Mouse (Mus musculus) lung, postnatal 4 days (tissue): ENCODE results near the gene Cracr2b.
"Not testable (repeated sequence)": the region's sequence is repeated elsewhere in the genome, so short reads cannot be mapped to it uniquely, and the experiment has no call there.

ENCODE experiments used
- DNase-seq, 2 experiments: peaks; one replicate each; pipeline ENCODE4 v3.0.0; 2021

Gene Cracr2b

DNA sequence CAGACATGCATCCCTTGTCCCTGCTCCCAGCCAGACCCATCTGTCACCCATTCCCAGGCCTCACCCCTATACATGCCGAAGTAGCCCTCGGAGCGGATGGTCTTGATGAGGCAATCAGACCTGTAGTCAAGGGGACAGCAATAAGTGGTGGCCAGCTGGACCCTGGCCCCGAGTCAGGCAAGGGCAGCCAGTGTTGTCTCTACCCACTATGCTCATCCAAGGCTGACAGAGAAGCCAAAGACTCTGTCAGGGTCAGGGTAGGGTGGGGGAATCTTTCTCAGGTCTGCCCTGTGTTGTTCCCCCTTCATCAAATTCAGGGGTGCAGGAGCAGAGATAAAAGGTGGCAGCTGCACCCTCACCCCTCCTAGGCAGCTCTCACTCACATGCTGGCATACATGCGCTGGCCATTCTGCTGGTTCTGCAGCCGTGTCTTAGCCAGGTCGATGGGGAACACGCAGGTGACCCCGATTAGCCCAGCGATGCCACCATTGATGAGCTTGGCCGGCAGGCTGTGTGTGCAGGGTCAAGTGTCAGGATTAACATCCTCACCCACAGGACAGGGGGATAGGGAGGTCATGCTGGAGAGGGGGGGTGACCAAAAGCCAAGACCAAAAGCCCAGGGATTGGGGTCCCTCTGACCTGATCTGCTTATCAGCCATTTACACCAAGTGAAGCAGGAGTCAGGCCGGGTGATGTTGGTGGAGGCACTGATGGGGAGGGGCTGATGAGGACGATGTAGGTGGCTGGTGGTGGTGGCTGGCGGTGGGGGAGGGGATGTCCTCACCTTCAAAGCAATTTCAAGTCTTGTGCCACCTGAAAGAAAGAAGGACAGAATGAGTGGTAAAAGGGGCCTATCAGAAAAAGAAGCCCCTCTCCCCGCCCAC, 27.1 kb upstream of the Cracr2b start:
- DNase-seq = no peak

DNA sequence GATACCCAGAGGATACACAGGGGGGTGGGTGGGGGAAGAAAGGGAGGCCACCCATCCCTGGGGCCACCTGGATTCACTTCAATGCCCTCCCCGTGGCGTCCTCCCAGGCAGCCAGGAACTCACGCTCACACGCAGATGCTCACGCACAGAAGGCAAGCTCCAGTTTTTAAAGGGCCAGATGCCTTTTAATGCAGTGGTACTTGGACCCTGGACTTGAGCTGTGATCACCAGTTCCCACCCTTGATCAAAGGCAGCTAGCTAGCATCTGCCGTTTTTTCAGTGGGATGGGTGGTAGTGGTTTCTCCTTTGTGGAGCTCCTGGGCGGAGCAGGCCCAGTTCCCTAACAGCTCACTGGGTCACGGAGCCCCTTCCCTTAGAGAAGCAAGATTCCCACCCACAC, 26.4 kb upstream of the Cracr2b start:
- no peak for DNase-seq

DNA sequence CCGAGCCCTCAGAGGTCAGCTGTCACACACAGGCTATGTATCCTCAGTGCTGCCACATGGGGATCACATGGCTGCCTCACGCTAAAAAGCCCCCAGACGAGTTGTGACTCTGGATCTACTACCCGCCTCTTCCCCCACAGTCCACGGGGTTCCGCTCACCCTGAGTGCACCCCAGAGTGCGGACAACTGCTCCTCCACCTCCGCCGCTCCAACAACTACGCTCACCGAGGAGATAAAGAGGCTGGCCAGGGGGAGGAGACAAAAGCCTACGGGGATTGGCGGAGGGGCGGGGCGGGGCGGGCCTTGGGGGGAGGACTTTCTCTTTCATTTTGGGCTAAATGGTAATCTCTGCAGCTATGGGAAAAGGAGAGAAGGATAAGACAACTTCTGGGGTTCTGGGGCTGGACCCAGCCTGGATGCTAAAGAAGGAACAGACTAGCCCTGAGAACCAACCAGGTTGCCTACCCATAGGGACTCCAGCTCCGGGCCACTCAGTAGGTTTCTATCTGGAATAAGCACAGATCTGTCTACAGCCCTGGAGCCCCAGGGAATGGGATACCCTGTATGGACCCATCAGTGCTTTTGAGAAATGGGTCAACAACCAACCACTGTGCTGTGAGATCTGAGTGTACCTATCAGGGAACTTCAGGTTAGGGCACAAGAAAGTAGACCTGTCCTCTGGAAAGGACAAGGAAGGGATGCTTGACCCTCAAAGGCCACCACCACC, 25.6 kb upstream of the Cracr2b start:
- peak; percentile 53 to 61 for DNase-seq

DNA sequence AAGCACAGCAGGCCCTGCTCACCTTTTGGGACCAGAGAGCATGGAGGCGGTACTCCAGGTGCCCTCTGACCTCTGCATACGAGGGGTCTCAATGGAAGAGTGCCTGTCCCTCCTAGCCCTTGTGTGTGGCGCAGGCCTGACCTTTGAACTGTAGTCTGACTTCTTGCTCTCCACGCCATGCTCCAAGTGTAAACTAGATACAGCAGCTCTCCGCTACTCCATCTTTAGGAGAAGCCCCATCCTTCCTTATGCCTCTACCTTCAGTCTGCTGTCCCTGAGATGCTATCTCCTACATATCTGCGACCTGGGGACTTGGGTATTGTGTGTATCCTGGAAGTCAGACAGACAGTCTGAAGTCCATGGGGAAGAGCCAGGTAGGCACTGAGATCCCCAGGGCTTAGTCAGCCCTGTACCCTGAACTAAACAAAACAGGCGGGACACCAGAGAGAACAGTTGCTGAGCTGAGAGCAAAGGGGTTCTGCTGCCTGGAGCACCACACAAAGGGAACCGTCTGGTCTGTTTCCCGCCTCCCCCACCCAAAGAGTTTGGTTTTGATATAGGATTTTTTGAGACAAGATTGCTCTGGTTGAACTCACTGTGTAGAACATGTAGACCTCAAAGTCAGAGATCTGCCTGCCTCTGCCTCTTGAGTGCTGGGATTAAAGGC, 24.9 kb upstream of the Cracr2b start:
- DNase-seq = no peak

DNA sequence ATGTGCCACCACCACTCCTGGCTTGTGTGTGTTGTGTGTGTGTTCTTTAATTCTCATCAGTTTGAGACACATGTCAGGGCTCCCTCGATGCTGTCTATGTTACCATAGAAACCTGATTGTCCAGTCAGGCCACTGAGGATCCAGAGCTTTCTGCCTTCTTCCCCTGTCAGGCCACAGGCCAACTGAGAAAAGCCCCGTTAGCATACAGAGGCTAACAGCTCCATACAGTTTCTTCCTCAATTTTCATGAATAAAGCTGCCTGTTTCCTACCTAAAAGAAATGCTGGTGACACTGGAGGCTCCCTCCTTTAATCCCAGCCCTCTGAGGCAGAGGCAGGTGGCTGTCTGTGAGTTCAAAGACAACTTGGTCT, 24.4 kb upstream of the Cracr2b start:
- DNase-seq = no peak

DNA sequence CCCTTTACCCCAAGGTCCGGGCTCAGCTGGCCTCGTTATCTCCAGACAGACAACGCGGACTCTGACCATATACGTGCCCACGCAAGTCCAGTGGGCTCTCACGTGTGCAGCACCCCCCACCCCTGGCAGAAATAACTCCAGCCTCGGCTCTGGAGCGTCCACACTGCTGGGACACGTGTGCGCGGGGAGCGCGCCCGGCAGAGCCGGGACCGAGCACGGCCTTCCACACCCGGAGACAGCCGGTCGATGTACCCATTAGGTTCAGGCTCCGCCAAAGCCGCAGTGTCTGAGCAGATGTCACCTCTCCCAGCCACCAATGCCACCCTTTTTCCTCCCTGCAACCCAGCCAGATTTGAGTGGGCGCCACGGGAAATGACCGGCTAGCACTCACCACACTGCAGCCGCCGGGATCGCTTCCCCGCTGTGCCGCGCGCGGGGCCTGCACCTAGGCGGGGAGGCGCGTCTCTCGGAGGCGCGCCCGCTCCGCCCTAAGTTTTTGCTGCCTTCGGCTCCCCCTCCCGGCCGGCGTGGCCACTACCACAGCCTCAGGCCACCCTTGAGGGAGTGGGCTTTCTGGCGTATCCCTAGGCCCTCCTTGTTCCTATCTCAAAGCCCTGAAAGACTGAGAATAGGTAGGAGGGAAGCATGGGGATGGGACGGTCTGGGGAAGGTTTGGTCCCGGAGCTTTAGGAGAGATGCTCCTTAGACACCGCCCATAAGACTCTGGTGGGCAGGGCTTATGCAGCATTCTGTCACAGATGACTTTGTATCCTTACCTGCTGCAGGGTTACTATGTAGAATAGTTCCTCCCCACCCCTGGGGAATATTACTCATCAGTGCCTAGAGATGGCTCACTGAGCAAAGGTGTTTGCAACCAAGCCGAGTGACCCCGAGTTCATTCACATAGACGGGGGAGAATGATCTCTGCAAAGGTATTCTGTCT, 23.4 kb upstream of the Cracr2b start, which contains the start of gene Slc25a22:
Slc25a22 (minus strand) TSS at position 715 of the 943 bp plus-strand sequence.
- DNase-seq = peak; percentile 87 to 89

DNA sequence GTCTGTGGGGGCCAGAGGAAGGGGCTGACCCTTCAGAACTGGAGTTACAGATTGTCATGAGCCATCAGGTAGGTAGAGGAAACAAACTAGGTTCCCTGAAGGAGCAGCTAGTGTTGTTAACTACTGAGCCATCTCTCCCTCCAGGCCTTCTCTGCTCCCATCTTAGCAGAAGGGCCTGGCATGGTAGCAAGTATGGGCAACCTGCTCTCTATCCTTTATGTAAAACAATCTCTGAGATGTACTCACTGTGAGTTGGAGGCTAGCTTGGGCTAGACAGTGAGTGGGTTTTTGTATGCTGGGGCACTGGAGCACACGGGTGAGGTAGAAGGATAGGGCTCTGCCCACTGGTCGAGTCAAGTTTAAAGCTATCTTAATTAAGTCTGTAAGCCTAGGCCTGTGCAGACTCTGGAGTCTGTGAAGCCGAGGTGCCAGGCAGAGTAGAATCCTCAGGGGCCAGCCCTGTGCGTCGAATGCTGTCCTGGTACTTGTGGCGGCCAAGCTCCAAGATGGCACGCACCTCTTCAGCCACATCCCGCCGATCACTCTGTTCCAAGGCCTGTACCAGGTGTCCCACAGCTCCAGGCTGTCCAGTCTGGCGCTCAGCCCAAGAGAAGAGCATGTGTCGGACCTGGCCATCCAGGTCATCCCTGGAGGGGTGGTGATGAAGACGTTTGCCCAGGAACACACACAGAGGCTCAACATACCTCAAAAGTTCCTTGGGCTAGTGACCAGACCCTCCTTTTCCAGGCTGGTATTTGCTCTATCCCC, 22.5 kb upstream of the Cracr2b start:
- DNase-seq = no peak

DNA sequence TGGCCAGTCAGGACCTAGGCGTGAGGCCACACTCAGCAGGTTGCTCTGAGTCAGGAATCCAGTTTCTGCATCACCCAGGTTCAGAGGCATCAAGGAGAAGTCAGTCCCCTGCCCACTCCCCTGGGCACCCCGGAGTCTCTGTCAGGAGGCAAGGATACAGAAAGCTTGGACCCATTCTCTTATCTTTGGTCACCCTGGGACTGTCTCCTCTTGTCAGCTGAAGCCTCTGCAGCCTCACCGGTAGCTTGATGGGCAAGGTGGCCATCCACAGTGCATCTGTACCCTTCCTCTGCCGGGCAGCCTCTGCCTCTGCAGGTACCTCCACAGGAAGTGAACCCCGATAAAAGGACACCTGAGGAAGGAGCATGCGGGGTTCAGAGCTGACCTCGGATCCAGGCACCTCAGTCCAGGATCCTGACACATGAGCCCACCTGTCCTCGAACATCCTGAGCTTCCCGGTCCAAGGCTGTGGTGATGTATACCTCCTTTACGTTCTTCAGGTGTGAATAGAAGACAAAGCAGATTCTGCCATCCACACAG, 21.7 kb upstream of the Cracr2b start:
- DNase-seq = no peak

DNA sequence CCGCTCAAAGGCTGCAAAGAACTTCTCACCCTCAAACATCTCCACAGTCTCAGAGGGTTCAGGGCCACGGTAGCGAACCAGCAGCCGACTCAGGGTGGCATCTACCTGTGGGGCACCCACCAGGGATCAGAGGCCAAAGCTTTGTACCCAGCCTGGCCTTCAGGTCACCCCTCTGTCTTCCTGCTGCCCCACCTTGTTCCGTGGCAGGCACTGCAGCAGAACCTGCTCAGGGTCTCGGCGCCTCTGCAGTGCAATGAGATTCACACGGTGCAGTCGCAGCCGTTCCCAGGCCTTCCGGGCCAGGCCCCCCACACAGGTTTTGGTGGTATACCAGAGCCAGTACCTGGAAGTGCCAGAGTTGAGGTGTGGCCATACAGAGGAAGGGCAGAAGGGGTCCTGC, 21.1 kb upstream of the Cracr2b start:
- DNase-seq = no peak

DNA sequence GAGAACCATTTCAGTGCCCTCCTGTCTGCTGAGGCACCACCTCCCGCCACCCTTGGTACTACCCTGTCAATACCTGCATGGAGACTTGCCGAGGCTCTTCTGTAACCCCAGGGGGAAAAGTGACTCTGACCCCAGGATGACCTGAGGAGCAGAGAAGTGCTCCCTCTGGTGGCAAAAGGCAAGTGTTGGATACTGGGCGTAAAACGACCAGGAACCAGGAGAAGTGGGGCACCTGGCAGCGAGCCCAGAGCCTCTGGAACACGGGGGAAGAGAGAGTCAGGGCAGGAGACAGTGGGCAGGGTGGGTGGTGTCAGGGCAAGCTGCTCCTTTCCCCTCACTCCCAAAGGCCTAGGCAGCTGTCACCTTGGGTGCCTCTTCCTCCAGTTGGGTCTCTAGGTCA, 20.3 kb upstream of the Cracr2b start:
- DNase-seq = peak; percentile 73 to 81

DNA sequence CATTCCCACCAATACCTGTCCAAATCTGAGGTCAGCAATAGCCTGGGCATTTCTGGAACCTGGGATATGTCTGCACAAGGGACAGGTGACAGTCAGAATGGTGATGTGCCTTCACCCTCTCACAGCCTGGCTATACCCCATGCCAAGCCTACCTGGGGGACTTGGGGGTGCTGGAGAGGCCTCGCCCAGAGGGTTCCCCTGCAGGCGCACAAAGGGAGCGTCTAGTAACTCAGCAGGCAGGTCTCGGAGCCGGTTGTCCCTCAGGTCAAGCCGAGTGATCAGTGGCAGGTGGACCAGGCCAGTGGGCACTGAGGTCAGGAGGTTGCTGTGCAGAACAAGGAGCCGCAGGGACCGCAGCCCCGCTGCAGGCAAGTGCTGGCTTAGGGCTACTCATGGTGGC, 19.4 kb upstream of the Cracr2b start:
- DNase-seq = peak in 1 of 2 experiments; percentile 26

DNA sequence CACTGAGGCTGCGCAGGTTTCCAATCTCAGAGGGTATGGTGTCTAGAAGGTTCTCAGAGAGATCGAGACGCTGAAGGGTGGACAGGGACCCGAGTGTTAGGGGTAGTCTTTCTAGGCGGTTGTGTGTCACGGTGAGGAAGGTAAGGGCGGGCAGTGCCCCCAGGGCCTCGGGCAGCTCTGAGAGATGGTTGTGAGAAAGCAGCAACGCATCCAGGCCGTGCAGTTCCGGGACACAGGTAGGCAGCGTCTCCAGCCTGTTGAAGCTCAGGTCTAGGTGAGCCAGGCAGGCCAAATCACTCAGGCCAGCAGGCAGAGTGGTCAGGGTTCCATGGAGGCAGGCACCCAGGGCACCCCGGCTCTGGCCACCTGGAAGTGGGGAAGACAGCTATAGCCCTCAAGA, 18.7 kb upstream of the Cracr2b start:
- peak in 1 of 2 experiments; percentile 23 for DNase-seq

DNA sequence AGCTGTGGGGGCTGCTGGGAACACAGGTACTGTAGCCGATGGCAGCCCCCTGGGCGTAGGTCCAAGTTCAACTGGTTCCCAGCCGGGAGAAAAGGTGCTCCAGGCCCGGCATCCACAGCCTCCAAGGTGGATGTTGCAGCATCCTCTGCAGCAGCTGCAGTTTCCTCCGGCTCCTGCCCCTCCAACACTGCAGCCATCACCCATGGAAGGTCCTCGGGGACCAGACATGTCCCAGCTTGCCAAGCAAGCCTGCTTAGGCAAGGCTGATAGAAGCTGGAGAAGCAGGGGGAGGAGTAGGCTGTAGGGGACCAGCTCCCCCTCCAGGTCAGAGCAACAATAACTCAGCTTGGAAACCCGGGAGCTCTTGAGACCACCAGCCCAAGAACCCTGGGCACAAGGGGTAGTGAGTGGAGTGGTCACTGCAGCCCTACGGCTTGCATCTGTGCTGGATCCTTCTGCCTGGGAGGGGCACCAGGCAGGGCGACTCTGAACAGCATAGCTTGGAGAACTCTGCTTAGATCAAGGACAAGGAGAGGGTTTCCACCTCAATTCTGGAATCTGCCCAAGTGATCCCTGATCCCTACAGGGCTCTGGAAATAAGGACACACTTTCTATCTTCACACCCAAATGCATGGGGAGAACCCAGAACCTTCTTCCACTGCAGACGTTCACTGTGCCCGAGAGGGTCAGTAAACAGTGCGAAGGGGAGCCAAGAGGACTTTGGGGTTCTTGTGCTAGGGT, 17.6 kb upstream of the Cracr2b start:
- DNase-seq = peak; percentile 46 to 48

DNA sequence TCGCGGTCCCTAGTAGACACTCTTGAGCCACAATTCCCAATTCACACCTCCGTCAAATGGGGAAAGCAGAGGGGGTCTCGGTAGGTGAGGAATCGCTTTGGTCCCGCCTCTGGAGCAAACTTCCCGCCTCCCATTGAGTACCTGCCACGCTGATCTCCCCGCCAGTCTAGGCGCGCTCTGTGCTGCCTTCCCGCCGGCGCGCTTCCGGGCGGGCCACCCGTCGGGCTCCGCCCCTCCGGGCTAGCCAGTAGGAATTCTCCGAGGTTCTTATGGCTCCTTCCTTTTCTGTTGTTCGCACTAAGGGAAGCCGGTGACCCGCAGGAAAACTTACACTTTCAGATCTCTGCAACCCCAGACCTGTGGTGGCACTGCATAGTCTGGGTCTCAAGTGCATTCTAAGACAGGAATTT, 17.1 kb upstream of the Cracr2b start, which contains the start of gene Pidd1:
Pidd1 (minus strand) TSS at position 198 of the 410 bp plus-strand sequence.
- DNase-seq = peak; percentile 79 to 86

DNA sequence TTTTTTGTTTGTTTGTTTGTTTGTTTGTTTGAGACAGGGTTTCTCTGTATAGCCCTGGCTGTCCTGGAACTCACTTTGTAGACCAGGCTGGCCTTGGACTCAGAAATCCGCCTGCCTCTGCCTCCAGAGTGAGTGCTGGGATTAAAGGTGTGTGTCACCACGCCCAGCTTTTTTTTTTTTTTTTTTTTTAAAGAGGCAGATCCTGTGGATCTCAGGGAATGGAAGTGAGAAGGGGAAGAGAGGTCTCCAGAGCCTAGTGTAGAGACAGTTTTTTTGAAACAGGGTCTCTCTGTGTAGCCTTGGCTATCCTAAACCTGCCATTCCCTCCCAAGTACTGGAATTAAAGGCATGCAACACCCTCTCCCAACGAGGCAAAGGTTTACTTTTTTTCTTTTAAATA, 14.5 kb upstream of the Cracr2b start:
- not testable (repeated sequence) for DNase-seq

DNA sequence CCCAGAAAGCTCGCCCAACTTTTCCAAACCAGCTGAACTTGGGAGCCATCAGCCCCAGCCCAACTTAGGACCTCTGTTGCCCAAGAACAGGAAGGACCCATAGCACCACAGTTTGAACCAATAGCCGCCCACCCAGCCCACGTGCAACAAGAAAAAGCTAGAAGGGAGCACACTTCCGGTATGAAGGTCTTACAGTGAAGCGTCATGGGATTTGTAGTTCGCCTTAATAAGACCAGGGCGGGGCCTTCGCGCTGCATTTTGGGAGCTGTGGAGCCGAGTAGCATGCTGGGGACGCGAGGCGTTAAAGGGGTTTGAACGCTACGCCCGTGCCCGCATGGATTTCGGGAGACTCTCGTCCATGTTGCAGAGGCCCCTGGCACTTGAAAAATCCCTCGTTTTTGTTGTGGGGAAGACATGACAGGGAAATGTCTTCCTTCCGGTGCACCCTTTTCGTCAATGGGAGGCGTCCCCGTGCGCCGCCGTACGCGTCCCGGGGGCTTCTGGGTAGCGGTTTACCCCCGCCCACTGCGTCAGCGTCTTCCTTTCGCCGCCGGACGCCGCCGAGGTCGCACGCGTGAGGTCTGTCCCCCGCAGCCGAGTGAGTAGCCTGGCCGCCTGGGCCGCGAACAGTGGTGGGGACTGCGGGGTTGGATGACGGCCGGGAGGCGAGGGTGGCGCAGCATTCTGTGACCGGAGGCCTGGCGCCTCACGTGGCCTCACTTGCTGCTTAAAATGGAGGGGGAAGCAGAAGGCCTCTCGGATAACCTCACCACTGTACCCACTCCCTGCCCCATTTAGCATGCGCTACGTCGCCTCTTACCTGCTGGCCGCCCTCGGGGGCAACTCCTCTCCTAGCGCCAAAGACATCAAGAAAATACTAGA, 13.5 kb upstream of the Cracr2b start, which contains the start of gene Rplp2:
Rplp2 (plus strand) TSS at position 261 of the 882 bp plus-strand sequence.
- DNase-seq = peak; percentile 95 to 96

DNA sequence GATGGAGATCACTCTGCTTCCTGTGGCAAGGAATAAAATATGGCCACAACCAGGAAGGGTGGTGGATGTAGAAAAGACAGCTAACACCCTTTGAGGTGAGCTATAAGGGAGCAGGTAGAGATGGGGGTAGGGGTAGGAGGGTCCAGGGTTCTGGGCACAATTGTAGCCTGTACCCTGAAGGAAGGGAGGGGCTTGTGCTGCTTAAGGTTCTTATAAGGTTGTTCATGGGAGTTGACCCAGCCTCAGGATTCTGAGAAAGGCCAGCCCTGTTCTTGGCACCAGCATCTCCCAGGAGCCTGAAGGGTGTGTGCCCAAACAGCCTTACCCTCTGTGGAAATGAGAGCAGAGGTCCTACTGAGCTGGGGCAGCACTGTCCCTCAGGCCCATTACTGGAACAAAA, 9.0 kb upstream of the Cracr2b start:
- DNase-seq = no peak

DNA sequence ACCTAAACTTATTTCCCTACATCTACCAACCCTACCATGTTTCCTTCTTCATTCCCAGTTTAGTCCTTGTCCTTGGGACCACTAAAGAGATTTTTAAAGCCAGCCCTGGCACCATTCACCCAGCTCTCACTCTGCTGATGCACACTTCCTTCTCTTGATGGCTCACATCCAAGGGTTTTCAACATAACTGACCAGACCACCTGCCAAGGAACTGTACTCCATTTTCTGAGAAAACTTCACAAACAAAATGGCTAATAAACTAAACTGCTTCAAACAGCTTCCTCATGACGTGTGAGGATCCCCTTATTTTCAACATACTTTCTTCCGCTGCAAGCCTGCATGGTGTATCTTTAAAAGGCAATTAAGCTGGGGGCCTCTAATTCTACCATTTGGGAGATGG, 7.3 kb upstream of the Cracr2b start:
- DNase-seq = peak in 1 of 2 experiments; percentile 4

DNA sequence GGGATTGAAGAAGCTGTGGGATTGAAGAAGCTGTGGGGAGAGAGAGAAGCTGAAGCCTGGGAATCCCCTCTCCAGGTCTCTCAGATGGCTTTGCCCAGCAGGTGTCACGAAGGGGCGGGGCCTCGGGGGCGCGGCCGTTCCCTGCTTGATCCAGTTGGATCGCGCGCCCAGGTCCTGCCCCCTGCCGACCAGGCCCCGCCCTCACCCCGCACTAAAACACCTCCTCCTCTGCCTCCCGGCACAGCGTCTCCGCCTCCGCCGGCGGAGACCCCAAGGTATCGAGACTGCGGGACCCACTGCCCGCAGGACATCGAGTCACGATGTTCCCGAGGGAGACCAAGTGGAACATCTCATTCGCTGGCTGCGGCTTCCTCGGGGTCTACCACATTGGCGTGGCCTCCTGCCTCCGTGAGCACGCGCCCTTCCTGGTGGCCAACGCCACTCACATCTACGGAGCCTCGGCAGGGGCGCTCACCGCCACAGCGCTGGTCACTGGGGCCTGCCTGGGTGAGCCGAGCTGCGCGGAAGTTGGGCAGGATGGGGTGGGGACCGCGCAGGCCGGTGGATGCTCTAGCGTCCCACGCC, 5.8 kb upstream of the Cracr2b start, which contains the start of gene Pnpla2:
Pnpla2 (plus strand) TSS at position 232 of the 585 bp plus-strand sequence.
- DNase-seq = peak; percentile 97 to 98
